Mouse (Mus musculus): ENCODE results near the gene Prr22.

DNA sequence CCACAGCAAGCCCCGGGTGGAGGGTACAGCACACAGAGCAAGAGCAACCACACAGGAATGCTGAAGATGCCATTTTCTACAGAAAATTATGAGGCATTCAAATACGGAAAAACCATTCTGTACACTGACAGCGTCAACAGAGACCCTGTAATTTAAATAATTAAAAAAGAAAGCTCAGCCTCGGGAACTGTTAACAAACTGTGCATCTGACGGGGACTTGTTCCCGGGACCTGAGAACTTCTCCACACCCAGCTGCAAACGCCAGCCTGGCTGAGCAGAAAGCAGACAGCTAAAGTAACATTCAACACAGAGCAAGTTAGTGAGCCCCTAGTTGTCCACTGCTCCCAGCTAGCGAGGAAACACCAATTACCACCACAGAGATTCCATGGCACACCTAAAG, 32.0 kb downstream of the Prr22 start:
- TF ChIP-seq CTCF (IDR thresholded peaks at IDR 0.05; ENCODE audit: extremely low read depth, insufficient read depth, insufficient read length, insufficient replicate concordance): no peak
- TF ChIP-seq POLR2A (IDR thresholded peaks at IDR 0.05; ENCODE audit: low read depth, low read length): no peak

Data from spleen, adult 2 months (tissue).